Mouse (Mus musculus) MEL (cell line): Measurements from ENCODE around the gene Id3. TPM values are rescaled to one million over a fixed set of nuclear protein-coding genes. Genes with fewer than 3 reads are reported as not detected.

Experiments
- DNase-seq: peaks from one replicate; pipeline ENCODE4 v3.0.0; 2011; ENCODE audit warnings: low read depth, low spot score
- H3K27ac ChIP-seq: 2 replicates; pipeline ENCODE4 v1.5.1; 2012; ENCODE audit warnings: low read depth, mild to moderate bottlenecking, control low read depth, low read length, moderate library complexity; ENCODE audit not compliant: control insufficient read depth
- H3K27me3 ChIP-seq, 2 experiments: fragments of 150-350 bp in 1 of 2; sonication (generic) in 1 of 2; 2 replicates each; pipeline ENCODE4 v1.6.1; 2012; ENCODE audit warnings: low read length in 2 of 2, mild to moderate bottlenecking in 2 of 2, improper control_type of control experiment in 1 of 2, moderate library complexity in 1 of 2; ENCODE audit not compliant: insufficient read depth in 2 of 2, control insufficient read depth in 1 of 2
- H3K36me3 ChIP-seq, 2 experiments: 2 replicates each; pipeline ENCODE4 v1.6.1; 2012 to 2014; ENCODE audit warnings: low read length in 2 of 2, improper control_type of control experiment in 1 of 2, inconsistent platforms in 1 of 2, mild to moderate bottlenecking in 1 of 2; ENCODE audit not compliant: insufficient read depth in 2 of 2, control insufficient read depth in 1 of 2
- H3K4me1 ChIP-seq, 2 experiments: fragments of 150-350 bp in 1 of 2; sonication (generic) in 1 of 2; 2 replicates each; pipeline ENCODE4 v1.6.1; 2012; ENCODE audit warnings: low read length in 2 of 2, improper control_type of control experiment in 1 of 2, mild to moderate bottlenecking in 1 of 2; ENCODE audit not compliant: insufficient read depth in 2 of 2, control insufficient read depth in 1 of 2
- H3K4me3 ChIP-seq, 2 experiments: fragments of 150-350 bp in 1 of 2; sonication (generic) in 1 of 2; 2 replicates each; pipeline ENCODE4 v1.5.1; 2012; ENCODE audit warnings: low read depth in 2 of 2, low read length in 2 of 2, mild to moderate bottlenecking in 2 of 2, moderate library complexity in 2 of 2, control low read depth in 1 of 2, improper control_type of control experiment in 1 of 2; ENCODE audit not compliant: control insufficient read depth in 1 of 2, insufficient read depth in 1 of 2
- H3K79me2 ChIP-seq: 2 replicates; pipeline ENCODE4 v1.6.1; 2012; ENCODE audit warnings: mild to moderate bottlenecking, low read length, moderate library complexity; ENCODE audit not compliant: control insufficient read depth, poor library complexity, insufficient read depth
- H3K9ac ChIP-seq: 2 replicates; pipeline ENCODE4 v1.6.1; 2012; ENCODE audit warnings: low read depth, mild to moderate bottlenecking, control low read depth, low read length, moderate library complexity; ENCODE audit not compliant: control insufficient read depth, poor library complexity, severe bottlenecking
- H3K9me3 ChIP-seq: fragments of 150-350 bp; sonication (generic); replicated peaks from 2 replicates; pipeline ENCODE4 v1.6.1; 2012; ENCODE audit warnings: mild to moderate bottlenecking, low read length, improper control_type of control experiment, moderate library complexity; ENCODE audit not compliant: insufficient read depth
- CHD1 ChIP-seq: IDR thresholded peaks from 2 replicates; pipeline ENCODE4 v1.6.1; 2012; ENCODE audit warnings: low read depth, mild to moderate bottlenecking, inconsistent platforms, low read length, improper control_type of control experiment
- CTCF ChIP-seq, 3 experiments: IDR thresholded peaks in 2 of 3; conservative IDR thresholded peaks in 1 of 3; 2 replicates each; pipeline ENCODE4 v1.5.1; 2011 to 2012; ENCODE audit warnings: low read length in 3 of 3, low read depth in 2 of 3, mild to moderate bottlenecking in 2 of 3, improper control_type of control experiment in 1 of 3, inconsistent platforms in 1 of 3, mixed read lengths in 1 of 3, moderate library complexity in 1 of 3; ENCODE audit not compliant: control insufficient read depth in 1 of 3, insufficient read depth in 1 of 3, poor library complexity in 1 of 3, severe bottlenecking in 1 of 3
- EP300 ChIP-seq, 2 experiments: IDR thresholded peaks; 2 replicates each; pipeline ENCODE4 v1.6.1; 2011; ENCODE audit warnings: improper control_type of control experiment in 2 of 2, low read length in 2 of 2, low read depth in 1 of 2, mild to moderate bottlenecking in 1 of 2
- GABPA ChIP-seq: IDR thresholded peaks from 2 replicates; pipeline ENCODE4 v1.6.1; 2012; ENCODE audit warnings: low read depth, mild to moderate bottlenecking, inconsistent platforms, low read length, improper control_type of control experiment, moderate library complexity
- GATA1 ChIP-seq: IDR thresholded peaks from 2 replicates; pipeline ENCODE4 v1.6.1; 2011; ENCODE audit warnings: low read depth, low read length, improper control_type of control experiment
- HCFC1 ChIP-seq: IDR thresholded peaks from 2 replicates; pipeline ENCODE4 v1.6.1; 2012; ENCODE audit warnings: low read depth, mild to moderate bottlenecking, inconsistent platforms, low read length, improper control_type of control experiment, moderate library complexity
- MAFK ChIP-seq: IDR thresholded peaks from 2 replicates; pipeline ENCODE4 v1.6.1; 2011; ENCODE audit warnings: low read depth, mild to moderate bottlenecking, low read length, improper control_type of control experiment, borderline replicate concordance
- MAX ChIP-seq: IDR thresholded peaks from 2 replicates; pipeline ENCODE4 v1.6.1; 2011; ENCODE audit warnings: low read length, improper control_type of control experiment
- MAZ ChIP-seq: IDR thresholded peaks from 2 replicates; pipeline ENCODE4 v1.6.1; 2012; ENCODE audit warnings: low read depth, mild to moderate bottlenecking, inconsistent platforms, low read length, improper control_type of control experiment
- MXI1 ChIP-seq: IDR thresholded peaks from 2 replicates; pipeline ENCODE4 v1.6.1; 2011; ENCODE audit warnings: mild to moderate bottlenecking, low read depth, low read length, improper control_type of control experiment
- MYB ChIP-seq: IDR thresholded peaks from 2 replicates; pipeline ENCODE4 v1.6.1; 2011; ENCODE audit warnings: mild to moderate bottlenecking, low read depth, low read length, improper control_type of control experiment
- MYC ChIP-seq: IDR thresholded peaks from 2 replicates; pipeline ENCODE4 v1.6.1; 2011; ENCODE audit warnings: low read depth, mild to moderate bottlenecking, low read length, improper control_type of control experiment, moderate library complexity
- RAD21 ChIP-seq: IDR thresholded peaks from 2 replicates; pipeline ENCODE4 v1.6.1; 2011; ENCODE audit warnings: mild to moderate bottlenecking, low read depth, low read length, improper control_type of control experiment
- RCOR1 ChIP-seq: IDR thresholded peaks from 2 replicates; pipeline ENCODE4 v1.6.1; 2012; ENCODE audit warnings: low read depth, mild to moderate bottlenecking, inconsistent platforms, low read length, improper control_type of control experiment
- SIN3A ChIP-seq: IDR thresholded peaks from 2 replicates; pipeline ENCODE4 v1.6.1; 2012; ENCODE audit warnings: low read length, improper control_type of control experiment, inconsistent platforms
- TAL1 ChIP-seq: IDR thresholded peaks from 2 replicates; pipeline ENCODE4 v1.6.1; 2012; ENCODE audit warnings: mild to moderate bottlenecking, inconsistent platforms, low read length, moderate library complexity, mixed read lengths
- TCF12 ChIP-seq: IDR thresholded peaks from 2 replicates; pipeline ENCODE4 v1.6.1; 2014; ENCODE audit warnings: low read depth, mild to moderate bottlenecking, inconsistent platforms, low read length, improper control_type of control experiment, moderate library complexity
- USF1 ChIP-seq: IDR thresholded peaks from 2 replicates; pipeline ENCODE4 v1.6.1; 2014; ENCODE audit warnings: low read depth, mild to moderate bottlenecking, inconsistent platforms, low read length, improper control_type of control experiment, moderate library complexity
- ZMIZ1 ChIP-seq: IDR thresholded peaks from 2 replicates; pipeline ENCODE4 v1.6.1; 2012; ENCODE audit warnings: low read depth, mild to moderate bottlenecking, inconsistent platforms, low read length, improper control_type of control experiment, moderate library complexity
- ZNF384 ChIP-seq: IDR thresholded peaks from 2 replicates; pipeline ENCODE4 v1.6.1; 2012; ENCODE audit warnings: low read depth, mild to moderate bottlenecking, inconsistent platforms, low read length, improper control_type of control experiment
- polyA plus RNA-seq, 2 experiments: library from polyadenylated mRNA; stranded (reverse) in 1 of 2; unstranded in 1 of 2; fragments of >175 nt in 1 of 2; fragments of >200 nt in 1 of 2; gene quantifications; 2 replicates each; pipeline versions ENCODE4 v1.2.1 to v1.2.4; 2012; ENCODE audit warnings: low replicate concordance in 2 of 2, low read depth in 1 of 2; ENCODE audit not compliant: insufficient read length in 2 of 2, insufficient read depth in 1 of 2, missing spikeins in 1 of 2
- total RNA-seq: library from RNA; depleted of rRNA; stranded (reverse); fragments of 300-350 nt; gene quantifications from 2 replicates; pipeline ENCODE4 v1.2.3, GENCODE M21; 2012

Gene Id3
- total and polyA plus RNA-seq, 3 experiments = 0.17 to 0.27 TPM; not detected in 1

DNA sequence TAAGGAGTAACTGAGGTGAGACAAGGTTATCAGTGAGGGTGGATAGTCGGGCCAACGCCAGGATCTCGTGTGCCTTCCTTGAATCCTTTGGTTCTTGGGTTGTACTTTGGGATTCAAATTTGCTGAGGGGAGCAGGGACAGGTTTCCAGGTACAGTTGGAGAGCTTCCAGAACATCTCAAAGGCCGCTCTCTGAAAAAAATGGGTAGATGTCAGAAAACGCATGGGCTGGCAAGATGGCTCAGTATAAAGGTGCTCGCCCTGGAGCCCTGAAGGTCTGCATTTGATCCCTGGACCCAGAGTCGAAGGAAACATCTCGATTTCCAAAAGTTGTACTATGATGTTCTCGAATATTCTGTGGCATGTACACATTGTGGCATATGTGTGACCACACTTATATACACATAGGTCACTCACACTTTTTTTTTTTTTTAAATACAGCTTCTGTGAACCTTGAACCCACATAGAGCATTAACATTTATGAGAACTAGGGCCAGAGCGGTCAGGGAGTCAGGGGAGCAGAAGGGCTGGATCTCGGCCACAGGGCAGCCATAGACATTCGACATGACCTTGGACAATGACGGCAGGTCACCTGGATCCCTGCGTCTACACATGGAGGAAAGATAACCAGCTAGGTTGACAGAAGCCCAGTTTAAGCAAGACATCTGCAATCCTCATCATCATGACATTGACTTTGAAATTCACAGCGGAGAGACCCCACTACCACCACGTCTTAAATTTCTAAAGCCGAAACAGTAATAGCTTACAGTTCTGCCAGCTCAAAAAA, 3.8 kb upstream of the Id3 start:
- DNase-seq = no peak
- H3K27ac ChIP-seq = no peak overlapping the region

DNA sequence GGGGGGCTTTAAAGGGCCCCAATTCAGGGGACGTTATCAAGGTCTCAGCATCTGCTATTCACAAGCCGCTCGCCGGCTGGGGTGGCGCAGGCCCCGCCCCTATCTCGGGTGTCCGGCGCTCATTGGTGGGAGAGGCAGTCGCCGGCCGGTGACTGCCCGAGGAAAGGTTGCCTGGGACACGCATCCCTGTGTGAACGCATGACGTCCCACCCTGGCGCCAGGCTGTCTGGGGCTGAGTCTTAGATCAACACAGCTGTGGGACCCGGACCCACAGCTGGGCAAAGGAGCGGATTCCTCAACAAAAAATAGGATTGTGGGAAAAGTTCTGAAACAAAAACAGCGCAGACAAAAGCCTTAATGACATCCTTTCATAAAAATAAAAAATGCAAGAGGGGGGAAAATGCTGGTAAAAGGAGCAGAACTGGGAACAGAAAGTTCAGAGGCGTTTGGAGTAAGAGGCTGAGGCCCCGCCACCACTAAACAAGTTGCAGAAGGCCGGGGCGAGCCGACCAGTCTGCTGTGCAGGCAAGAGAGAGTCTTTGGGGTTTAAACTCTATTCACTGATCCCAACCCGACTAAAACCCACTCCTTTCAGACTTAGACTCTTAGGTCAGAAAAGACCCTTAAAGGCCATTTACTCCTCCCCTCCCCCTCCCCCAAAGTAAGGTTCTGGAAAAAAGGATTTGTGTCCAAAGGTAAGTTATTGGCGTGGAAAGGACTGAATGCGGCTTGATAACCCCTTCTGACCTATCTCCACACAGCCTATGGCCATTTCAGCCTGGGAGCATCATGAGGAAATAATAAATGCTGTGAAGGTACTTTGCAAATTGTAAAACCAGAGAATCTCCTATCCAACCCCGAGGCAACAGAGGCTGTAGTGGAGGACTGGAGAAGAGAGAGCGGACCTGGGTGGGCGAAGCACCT, 2.7 kb upstream of the Id3 start:
- H3K27me3 ChIP-seq = peaks cover 3 to 8% of the 10 kb centered on the region in 2 experiments

More for the DNA sequence above, 3.8 kb upstream of the Id3 start:
- H3K27me3 ChIP-seq = peaks cover 2 to 5% of the 10 kb centered on the region in 2 experiments
- H3K79me2 ChIP-seq = no peaks in the 10 kb centered on the region
- H3K9ac ChIP-seq = no peak overlapping the region
- TF ChIP-seq MYB (no peak), RAD21 (no peak), MAFK (no peak), ZMIZ1 (no peak), SIN3A (no peak), CHD1 (no peak), TAL1 (no peak), USF1 (no peak), MAX (no peak), GABPA (no peak)
- TF ChIP-seq, all 39 proteins: peak for 0
- H3K9me3 ChIP-seq = no peaks in the 10 kb centered on the region
- peaks cover 0 to 7% of the 10 kb centered on the region in 2 experiments; a peak in 2 of 4 replicates for H3K4me1 ChIP-seq
- peaks cover 0 to 3% of the 10 kb centered on the region in 2 experiments; a peak in 1 of 4 replicates for H3K36me3 ChIP-seq
- no peak overlapping the region for H3K4me3 ChIP-seq

More for the DNA sequence above, 2.7 kb upstream of the Id3 start:
- H3K27ac ChIP-seq = no peak overlapping the region
- H3K36me3 ChIP-seq = peaks cover 0 to 3% of the 10 kb centered on the region in 2 experiments; a peak in 1 of 4 replicates
- H3K9me3 ChIP-seq = no peaks in the 10 kb centered on the region
- peaks cover 0 to 7% of the 10 kb centered on the region in 2 experiments; a peak in 2 of 4 replicates for H3K4me1 ChIP-seq
- DNase-seq = peak; percentile 80
- H3K9ac ChIP-seq = no peak overlapping the region
- no peak for TF ChIP-seq MYC
- no peak for TF ChIP-seq RAD21
- TF ChIP-seq TAL1 = peak; percentile 29; the same call in 1 of the 2 replicates
- no peak for TF ChIP-seq CHD1
- peak; percentile 16; the same call in 1 of the 2 replicates for TF ChIP-seq TCF12
- TF ChIP-seq HCFC1 = no peak
- TF ChIP-seq GATA1 = 0 out of 2 replicates have a peak, but pooled peaks have one; percentile 29
- 0 out of 2 replicates have a peak, but pooled peaks have one; percentile 27 for TF ChIP-seq RCOR1
- TF ChIP-seq CTCF (IDR thresholded peaks at IDR 0.05 in 2 of 3, conservative IDR thresholded peaks at IDR 0.05 in 1 of 3; ENCODE audit: control insufficient read depth in 1 of 3, insufficient read depth in 1 of 3, low read depth in 2 of 3, low read length in 3 of 3, poor library complexity in 1 of 3, severe bottlenecking in 1 of 3) = peak in 2 of 3 experiments; percentile 2 to 13; a peak in 1 of 6 replicates
- TF ChIP-seq EP300 (IDR thresholded peaks at IDR 0.05; ENCODE audit: low read depth in 1 of 2, low read length in 2 of 2) = 0 out of 4 replicates have a peak, but pooled peaks of 1 of the 2 experiments have one; percentile 21
- no peak for TF ChIP-seq USF1
- no peak for TF ChIP-seq ZNF384
- no peak for TF ChIP-seq MAZ
- no peak for TF ChIP-seq MXI1
- H3K79me2 ChIP-seq = no peaks in the 10 kb centered on the region
- H3K4me3 ChIP-seq = no peak overlapping the region
